In the genomic region with DNA sequence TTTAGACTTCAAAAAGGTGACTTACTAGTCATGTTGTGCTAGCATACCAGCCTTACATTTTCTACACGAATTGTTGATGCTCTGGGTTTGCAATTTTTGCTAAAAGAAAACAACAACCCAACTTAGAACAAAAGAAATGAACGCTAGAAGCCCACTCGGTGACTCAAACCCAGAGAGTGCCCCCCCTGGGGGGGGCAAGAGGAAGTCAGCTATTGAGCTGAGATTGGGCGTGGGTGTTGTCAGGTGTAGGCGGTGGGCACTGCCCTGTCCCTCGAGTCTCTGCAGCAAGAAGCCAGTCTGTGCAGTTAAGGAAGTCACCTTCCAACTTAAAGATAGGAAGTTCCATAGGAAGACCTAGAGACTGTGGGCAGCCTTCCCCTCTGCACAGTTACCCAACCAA, we compare ENCODE assay signal across 11 mouse cellular contexts. TPM values are rescaled to one million over a fixed set of nuclear protein-coding genes. Genes with fewer than 3 reads are reported as not detected.
DNase-seq lines count a peak whose midpoint lies in the region; ATAC-seq and TF ChIP-seq lines count a peak whose summit lies in the region.
"Had no signal": no experiment of that assay in that cellular context is flagged by ENCODE, and none has a peak within 500 bp of the region (broad histone marks: within the 10 kb centered on the region; RNA-seq: fewer than 3 reads in every experiment).

No protein-coding gene starts in this region.

- no peak for TF ChIP-seq CTCF in heart, postnatal 0 days (IDR thresholded peaks at IDR 0.05; ENCODE audit: low read depth)

- no peak overlapping the region for H3K4me2 ChIP-seq in heart, postnatal 0 days (ENCODE audit: low read depth, low read length)
- peak overlapping the region; percentile 92 for H3K4me2 ChIP-seq in embryonic facial prominence, embryonic 15.5 days (replicated peaks)

- no peak overlapping the region for H3K9ac ChIP-seq in heart, postnatal 0 days (replicated peaks; ENCODE audit: low read depth, low read length)
- H3K9ac ChIP-seq in embryonic facial prominence, embryonic 15.5 days: no peak overlapping the region

- 0 out of 2 replicates have a peak overlapping the region, but pooled peaks have one; percentile 70 for H3K4me3 ChIP-seq in heart, postnatal 0 days (ENCODE audit: low read depth, low read length)
- H3K4me3 ChIP-seq in embryonic facial prominence, embryonic 15.5 days (replicated peaks): no peak overlapping the region
- 0 out of 2 replicates have a peak overlapping the region, but pooled peaks have one; percentile 69 for H3K4me3 ChIP-seq in limb, embryonic 10.5 days

- no peaks in the 10 kb centered on the region for H3K36me3 ChIP-seq in heart, postnatal 0 days (replicated peaks; ENCODE audit: control insufficient read depth, insufficient read depth, low read length)
- no peaks in the 10 kb centered on the region for H3K36me3 ChIP-seq in embryonic facial prominence, embryonic 15.5 days
- no peaks in the 10 kb centered on the region for H3K36me3 ChIP-seq in limb, embryonic 10.5 days

- no peak for TF ChIP-seq EP300 in heart, postnatal 0 days (IDR thresholded peaks at IDR 0.05; ENCODE audit: low read depth)

- no peak overlapping the region for H3K27ac ChIP-seq in heart, postnatal 0 days (ENCODE audit: low read depth)
- no peak overlapping the region for H3K27ac ChIP-seq in embryonic facial prominence, embryonic 15.5 days (replicated peaks)
- no peak overlapping the region for H3K27ac ChIP-seq in limb, embryonic 10.5 days
- H3K27ac ChIP-seq: macrophage had no signal

- H3K4me1 ChIP-seq in heart, postnatal 0 days (ENCODE audit: control insufficient read depth, insufficient read depth): peaks cover 14% of the 10 kb centered on the region
- peaks cover 21% of the 10 kb centered on the region for H3K4me1 ChIP-seq in embryonic facial prominence, embryonic 15.5 days
- H3K4me1 ChIP-seq in limb, embryonic 10.5 days: peaks cover 26% of the 10 kb centered on the region

- intact Hi-C loops in heart, postnatal 10 days (cut with DNase I): no loop called here
- intact Hi-C loops in gastrocnemius, postnatal 14 days (cut with DNase I; ENCODE audit: low total_unique reads): no loop called here

- H3K27me3 ChIP-seq in heart, postnatal 0 days (ENCODE audit: control insufficient read depth, insufficient read depth, low read length): peaks cover 58% of the 10 kb centered on the region
- H3K27me3 ChIP-seq in embryonic facial prominence, embryonic 15.5 days: peaks cover 47% of the 10 kb centered on the region
- H3K27me3 ChIP-seq in limb, embryonic 10.5 days (ENCODE audit: low read depth, poor library complexity, severe bottlenecking): peaks cover 91% of the 10 kb centered on the region

- ATAC-seq in heart, postnatal 0 days (ENCODE audit: insufficient read depth, low read depth): no peak
- ATAC-seq in embryonic facial prominence, embryonic 15.5 days (ENCODE audit: insufficient number of reproducible peaks, low FRiP score, low TSS enrichment, low read depth): no peak

- H3K9me3 ChIP-seq in heart, postnatal 0 days (replicated peaks; ENCODE audit: control insufficient read depth, low read length): no peaks in the 10 kb centered on the region
- H3K9me3 ChIP-seq in embryonic facial prominence, embryonic 15.5 days (replicated peaks): no peaks in the 10 kb centered on the region
- H3K9me3 ChIP-seq in limb, embryonic 10.5 days (replicated peaks): no peaks in the 10 kb centered on the region

- DNase-seq in heart, postnatal 0 days (ENCODE audit: low spot score): no peak
- DNase-seq in heart, postnatal 10 days: no peak
- peak; percentile 35 to 46 for DNase-seq in B cell, adult 2 months
- DNase-seq in limb, embryonic 10.5 days (ENCODE audit: low spot score): no peak
- DNase-seq in layer of hippocampus, adult 9-11 months: no peak
- no peak for DNase-seq in gastrocnemius, postnatal 14 days
- DNase-seq: gastrocnemius, postnatal 36 days; kidney, adult 11 months had no signal

- WGBS in heart, postnatal 0 days: 26% methylated on average over 6 of the region's 6 CpGs
- 45% methylated on average over 6 of the region's 6 CpGs for WGBS in embryonic facial prominence, embryonic 15.5 days
- 52% methylated on average over 6 of the region's 6 CpGs for WGBS in limb, embryonic 10.5 days

RNA-seq across cellular contexts. Expression of gene Dlk2, which starts 0.6 kb away (rescaled TPM):
- total RNA-seq in heart, postnatal 0 days (2014; rRNA removed; ENCODE audit: low replicate concordance): 1.7 TPM in 1 of 2 replicates, not detected in the other
- polyA plus RNA-seq in heart, postnatal 0 days (2015; fragmentation: Nextera tagmentation; extraction: Ambion mirVana): 0.16 and 0.43 TPM in 2 replicates
- total RNA-seq in heart, postnatal 10 days (2021): 1 to 10 TPM in 1 of 2 experiments, under 1 TPM in 1; 0.57 to 1.0 TPM
- polyA plus RNA-seq in embryonic facial prominence, embryonic 15.5 days (2015; fragmentation: Nextera tagmentation; extraction: Ambion mirVana): 16.6 and 16.8 TPM in 2 replicates
- 0.65 and 1.3 TPM in 2 replicates for polyA plus RNA-seq in limb, embryonic 10.5 days (2016; fragmentation: Nextera tagmentation; extraction: Ambion mirVana)
- total RNA-seq in gastrocnemius, postnatal 14 days (2021): under 1 TPM; 0.35 to 0.59 TPM
- total RNA-seq: liver, adult 2 months had no signal
- polyA plus RNA-seq: liver, adult 2 months; macrophage had no signal

RNA-seq across cellular contexts. Expression of gene Tjap1, which starts 13.8 kb away (rescaled TPM):
- total RNA-seq in heart, postnatal 0 days (2014; rRNA removed; ENCODE audit: low replicate concordance): 30.1 and 31.9 TPM in 2 replicates
- polyA plus RNA-seq in heart, postnatal 0 days (2015; fragmentation: Nextera tagmentation; extraction: Ambion mirVana): 20.1 and 22.6 TPM in 2 replicates
- total RNA-seq in heart, postnatal 10 days (2021): 10 to 100 TPM; 54.0 to 56.3 TPM
- 56.0 and 64.0 TPM in 2 replicates for polyA plus RNA-seq in embryonic facial prominence, embryonic 15.5 days (2015; fragmentation: Nextera tagmentation; extraction: Ambion mirVana)
- 60.3 and 61.2 TPM in 2 replicates for polyA plus RNA-seq in limb, embryonic 10.5 days (2016; fragmentation: Nextera tagmentation; extraction: Ambion mirVana)
- total RNA-seq in gastrocnemius, postnatal 14 days (2021): 10 to 100 TPM; 34.9 to 42.0 TPM

RNA-seq across cellular contexts. Expression of gene Abcc10, which starts 31.6 kb away (rescaled TPM):
- 5.8 and 6.8 TPM in 2 replicates for total RNA-seq in heart, postnatal 0 days (2014; rRNA removed; ENCODE audit: low replicate concordance)
- 3.6 and 4.1 TPM in 2 replicates for polyA plus RNA-seq in heart, postnatal 0 days (2015; fragmentation: Nextera tagmentation; extraction: Ambion mirVana)
- 1 to 10 TPM; 5.4 to 6.1 TPM for total RNA-seq in heart, postnatal 10 days (2021)
- 5.8 and 6.7 TPM in 2 replicates for polyA plus RNA-seq in embryonic facial prominence, embryonic 15.5 days (2015; fragmentation: Nextera tagmentation; extraction: Ambion mirVana)
- polyA plus RNA-seq in limb, embryonic 10.5 days (2016; fragmentation: Nextera tagmentation; extraction: Ambion mirVana): 4.5 and 5.7 TPM in 2 replicates
- 1 to 10 TPM; 2.3 to 2.8 TPM for total RNA-seq in gastrocnemius, postnatal 14 days (2021)

RNA-seq across cellular contexts. Expression of gene Lrrc73, which starts 43.3 kb away (rescaled TPM):
- total RNA-seq in heart, postnatal 0 days (2014; rRNA removed; ENCODE audit: low replicate concordance): 1.3 and 1.5 TPM in 2 replicates
- 0.26 and 0.45 TPM in 2 replicates for polyA plus RNA-seq in heart, postnatal 0 days (2015; fragmentation: Nextera tagmentation; extraction: Ambion mirVana)
- total RNA-seq in heart, postnatal 10 days (2021): under 1 TPM; 0.38 to 0.40 TPM
- polyA plus RNA-seq in embryonic facial prominence, embryonic 15.5 days (2015; fragmentation: Nextera tagmentation; extraction: Ambion mirVana): 2.3 and 3.7 TPM in 2 replicates
- polyA plus RNA-seq in limb, embryonic 10.5 days (2016; fragmentation: Nextera tagmentation; extraction: Ambion mirVana): 0.25 and 0.44 TPM in 2 replicates
- total RNA-seq in gastrocnemius, postnatal 14 days (2021): under 1 TPM; 0.29 to 0.84 TPM
- total RNA-seq: liver, adult 2 months had no signal
- polyA plus RNA-seq: macrophage had no signal

RNA-seq across cellular contexts. Expression of gene Yipf3, which starts 48.7 kb away (rescaled TPM):
- total RNA-seq in heart, postnatal 0 days (2014; rRNA removed; ENCODE audit: low replicate concordance): 16.0 and 21.3 TPM in 2 replicates
- polyA plus RNA-seq in heart, postnatal 0 days (2015; fragmentation: Nextera tagmentation; extraction: Ambion mirVana): 68.5 and 78.4 TPM in 2 replicates
- total RNA-seq in heart, postnatal 10 days (2021): 10 to 100 TPM; 69.3 to 75.1 TPM
- polyA plus RNA-seq in embryonic facial prominence, embryonic 15.5 days (2015; fragmentation: Nextera tagmentation; extraction: Ambion mirVana): 141 and 147 TPM in 2 replicates
- 73.0 and 81.9 TPM in 2 replicates for polyA plus RNA-seq in limb, embryonic 10.5 days (2016; fragmentation: Nextera tagmentation; extraction: Ambion mirVana)
- 10 to 100 TPM; 59.0 to 62.2 TPM for total RNA-seq in gastrocnemius, postnatal 14 days (2021)

Comparison
In these comparisons a context has a peak if more than half of its experiments do, and no peak if none do; other contexts are left out.
1. DNase-seq: peak in B cell, adult 2 months (2 of 2); none in heart, postnatal 0 days (single experiment), heart, postnatal 10 days (0 of 2), limb, embryonic 10.5 days (single experiment), layer of hippocampus, adult 9-11 months (single experiment) and gastrocnemius, postnatal 14 days (single experiment).